In the genomic region with DNA sequence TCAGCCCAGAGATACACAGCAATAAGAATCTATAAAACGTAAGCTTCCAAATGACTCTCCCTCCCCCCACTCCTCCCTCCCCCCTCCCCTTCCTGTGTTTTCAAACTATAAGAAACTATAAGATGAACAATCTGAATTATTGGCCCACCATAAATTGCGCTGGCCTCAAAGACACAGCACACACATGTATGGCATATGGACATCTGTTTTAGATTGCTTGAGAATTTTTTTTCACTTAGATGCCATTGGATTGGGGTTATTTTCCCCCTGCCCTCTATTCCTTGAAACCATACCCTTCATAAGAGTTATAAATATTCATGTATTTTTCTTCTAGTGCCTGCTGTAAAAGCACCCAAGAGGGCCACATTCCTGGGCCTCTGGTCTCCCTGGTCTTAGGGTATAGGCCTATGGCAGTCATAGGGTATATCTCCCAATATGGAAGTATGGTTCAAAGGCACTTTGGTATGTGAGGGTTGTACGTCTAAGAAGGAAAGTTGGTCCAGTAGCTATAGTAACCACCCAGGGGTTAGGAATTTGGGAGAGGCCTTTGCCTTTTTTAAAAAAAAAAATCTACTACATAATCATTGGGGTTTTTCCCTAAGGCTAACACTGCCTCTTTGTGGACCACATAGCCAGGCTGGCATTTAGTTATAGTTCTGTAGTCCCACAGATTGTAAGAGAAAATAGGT, we compare ENCODE assay signal across 20 mouse cellular contexts.
DNase-seq lines count a peak whose midpoint lies in the region; ATAC-seq lines count a peak whose summit lies in the region.
"Had no signal": no experiment of that assay in that cellular context is flagged by ENCODE, and none has a peak within 500 bp of the region (broad histone marks: within the 10 kb centered on the region; RNA-seq: fewer than 3 reads in every experiment).

No protein-coding gene starts in this region.

- no peak for DNase-seq in heart, adult 8-10 months (ENCODE audit: low spot score)
- DNase-seq in 3T3-L1 (ENCODE audit: low read depth, low spot score) = peak; percentile 66
- peak; percentile 68 for DNase-seq in embryonic facial prominence, embryonic 14.5 days (ENCODE audit: low spot score)
- DNase-seq in gastrocnemius, postnatal 36 days = no peak
- DNase-seq: cerebellum, adult 2 months; heart, postnatal 14 days; kidney, adult 8-10 months; kidney, postnatal 4 days; lung, adult 18-20 months; right cerebral cortex, postnatal 14 days; spleen, adult 18-20 months; thymus, postnatal 25 days had no signal

- H3K4me3 ChIP-seq in heart, embryonic 12.5 days = no peak overlapping the region
- no peak overlapping the region for H3K4me3 ChIP-seq in embryonic facial prominence, embryonic 14.5 days (ENCODE audit: low read depth, low read length)
- no peak overlapping the region for H3K4me3 ChIP-seq in limb, embryonic 13.5 days
- H3K4me3 ChIP-seq: forebrain, embryonic 13.5 days; heart, embryonic 10.5 days had no signal

- H3K36me3 ChIP-seq in heart, embryonic 12.5 days = no peaks in the 10 kb centered on the region
- H3K36me3 ChIP-seq in embryonic facial prominence, embryonic 14.5 days (ENCODE audit: control insufficient read depth, insufficient read depth, low read length) = no peaks in the 10 kb centered on the region
- peaks cover 8% of the 10 kb centered on the region; the same call in 1 of the 2 replicates for H3K36me3 ChIP-seq in limb, embryonic 13.5 days
- H3K36me3 ChIP-seq: heart, embryonic 10.5 days had no signal

- no peak for ATAC-seq in heart, embryonic 12.5 days (ENCODE audit: insufficient number of reproducible peaks, low FRiP score)
- ATAC-seq in embryonic facial prominence, embryonic 14.5 days (ENCODE audit: low read depth) = no peak
- peak; percentile 43 for ATAC-seq in limb, embryonic 13.5 days (ENCODE audit: low FRiP score, low read depth)
- no peak for ATAC-seq in erythroblast, adult 5-6 weeks (replicated peaks; ENCODE audit: low FRiP score, poor library complexity, severe bottlenecking)
- ATAC-seq: forebrain, embryonic 13.5 days; midbrain, embryonic 16.5 days had no signal

- H3K4me1 ChIP-seq in heart, embryonic 12.5 days (replicated peaks) = peaks cover 27% of the 10 kb centered on the region
- H3K4me1 ChIP-seq in embryonic facial prominence, embryonic 14.5 days (ENCODE audit: control insufficient read depth, insufficient read depth, low read length) = peaks cover 47% of the 10 kb centered on the region
- peaks cover 66% of the 10 kb centered on the region for H3K4me1 ChIP-seq in limb, embryonic 13.5 days

- H3K9ac ChIP-seq in heart, embryonic 12.5 days = no peak overlapping the region
- H3K9ac ChIP-seq in embryonic facial prominence, embryonic 14.5 days (ENCODE audit: low read depth, low read length) = no peak overlapping the region
- no peak overlapping the region for H3K9ac ChIP-seq in limb, embryonic 13.5 days
- H3K9ac ChIP-seq: forebrain, embryonic 13.5 days had no signal

- 65% methylated on average over 3 of the region's 3 CpGs for WGBS in heart, embryonic 12.5 days
- 31% methylated on average over 3 of the region's 3 CpGs for WGBS in embryonic facial prominence, embryonic 14.5 days
- 22% methylated on average over 3 of the region's 3 CpGs for WGBS in limb, embryonic 13.5 days

- H3K4me2 ChIP-seq in heart, embryonic 12.5 days = no peak overlapping the region
- H3K4me2 ChIP-seq in embryonic facial prominence, embryonic 14.5 days (ENCODE audit: low read depth, low read length) = no peak overlapping the region
- peak overlapping the region; percentile 7; the same call in 1 of the 2 replicates for H3K4me2 ChIP-seq in limb, embryonic 13.5 days (replicated peaks)
- H3K4me2 ChIP-seq: forebrain, embryonic 13.5 days; liver, embryonic 11.5 days had no signal

- H3K27me3 ChIP-seq in heart, embryonic 12.5 days (replicated peaks) = no peaks in the 10 kb centered on the region
- H3K27me3 ChIP-seq in embryonic facial prominence, embryonic 14.5 days (replicated peaks; ENCODE audit: control insufficient read depth, insufficient read depth, low read length) = no peaks in the 10 kb centered on the region
- H3K27me3 ChIP-seq in limb, embryonic 13.5 days = no peaks in the 10 kb centered on the region
- H3K27me3 ChIP-seq: CH12.LX; forebrain, embryonic 13.5 days had no signal

- intact Hi-C loops in gastrocnemius, postnatal 36 days (cut with DNase I) = no loop called here

- H3K9me3 ChIP-seq in heart, embryonic 12.5 days (replicated peaks) = no peaks in the 10 kb centered on the region
- 0 out of 2 replicates have a peak, but pooled peaks cover 3% of the 10 kb centered on the region for H3K9me3 ChIP-seq in embryonic facial prominence, embryonic 14.5 days (ENCODE audit: control insufficient read depth, low read length)
- no peaks in the 10 kb centered on the region for H3K9me3 ChIP-seq in limb, embryonic 13.5 days
- H3K9me3 ChIP-seq: forebrain, embryonic 13.5 days had no signal

- peak overlapping the region; percentile 25; the same call in 1 of the 2 replicates for H3K27ac ChIP-seq in heart, embryonic 12.5 days (ENCODE audit: poor library complexity, severe bottlenecking)
- peak overlapping the region; percentile 73 for H3K27ac ChIP-seq in embryonic facial prominence, embryonic 14.5 days (replicated peaks; ENCODE audit: low read depth, low read length)
- peak overlapping the region; percentile 83 for H3K27ac ChIP-seq in limb, embryonic 13.5 days
- H3K27ac ChIP-seq: forebrain, embryonic 13.5 days had no signal

Comparison
In these comparisons a context has a peak if more than half of its experiments do, and no peak if none do; other contexts are left out.
1. H3K27ac ChIP-seq: peak in every context shown above with its lines; median percentile 83 in limb, embryonic 13.5 days; 73 in embryonic facial prominence, embryonic 14.5 days; 25 in heart, embryonic 12.5 days.
2. DNase-seq: peak in 3T3-L1 (single experiment) and embryonic facial prominence, embryonic 14.5 days (single experiment); none in heart, adult 8-10 months (single experiment) and gastrocnemius, postnatal 36 days (0 of 2).